Mouse (Mus musculus) retina, postnatal 7 days (tissue): Measurements from ENCODE around the gene Akip1.

Experiments
- DNase-seq: peaks from one replicate; pipeline ENCODE4 v3.0.0-alpha.2; 2012; ENCODE audit warnings: low read depth, low spot score

The Akip1 gene

GRCm38 (mm10) chr7:109707023-109707785 lies 3.7 kb downstream of the Akip1 start:
- peak; percentile 52 for DNase-seq

GRCm38 (mm10) chr7:109708961-109709382 lies 5.5 kb downstream of the Akip1 start:
- DNase-seq: no peak

GRCm38 (mm10) chr7:109710069-109710468 lies 6.6 kb downstream of the Akip1 start:
- DNase-seq: no peak

DNA sequence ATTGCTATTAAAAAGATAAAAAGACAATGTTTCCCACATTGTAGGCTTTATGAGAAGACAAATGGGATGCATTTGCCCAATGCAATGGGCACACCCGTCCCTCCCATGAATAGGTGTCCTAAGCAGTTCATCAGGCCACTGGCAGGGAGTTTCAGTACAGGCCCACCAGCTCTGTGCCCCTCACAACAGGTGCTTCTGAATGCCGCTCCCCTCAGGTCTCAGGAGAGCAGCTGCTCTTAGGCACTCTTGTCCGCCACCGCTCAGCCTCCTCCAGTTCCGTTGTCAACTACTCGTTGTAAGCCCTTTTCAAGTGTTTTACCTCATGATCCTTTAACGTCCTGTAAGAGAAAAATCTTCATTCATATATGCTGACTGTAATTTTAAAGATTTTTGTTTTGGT lies 8.7 kb downstream of the Akip1 start:
- DNase-seq: no peak

DNA sequence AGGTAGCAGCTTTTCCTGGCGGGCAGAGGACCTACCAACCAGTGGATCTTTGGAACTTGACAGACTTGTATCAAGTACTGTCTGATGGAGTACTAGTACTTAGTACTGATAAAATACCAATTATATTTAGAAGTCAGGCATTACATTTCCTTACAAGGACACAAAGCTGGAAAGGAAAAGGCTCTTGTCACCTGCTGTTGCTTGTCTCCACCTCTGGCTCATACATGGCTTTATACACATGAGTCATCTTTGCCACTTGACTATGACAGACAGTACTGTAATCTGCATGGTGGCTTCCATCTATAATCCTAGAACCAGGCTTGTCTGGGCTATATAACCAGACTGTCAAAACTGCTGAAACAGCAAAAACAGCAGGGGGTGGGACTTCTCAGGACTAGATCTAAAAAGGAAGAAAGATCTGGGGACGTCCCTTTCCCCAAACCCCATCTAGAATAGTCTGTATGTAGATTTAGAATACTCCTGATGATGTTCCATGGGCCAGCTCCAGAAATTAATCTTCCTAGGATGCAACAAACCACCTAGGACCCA lies 10.0 kb downstream of the Akip1 start:
- no peak for DNase-seq

DNA sequence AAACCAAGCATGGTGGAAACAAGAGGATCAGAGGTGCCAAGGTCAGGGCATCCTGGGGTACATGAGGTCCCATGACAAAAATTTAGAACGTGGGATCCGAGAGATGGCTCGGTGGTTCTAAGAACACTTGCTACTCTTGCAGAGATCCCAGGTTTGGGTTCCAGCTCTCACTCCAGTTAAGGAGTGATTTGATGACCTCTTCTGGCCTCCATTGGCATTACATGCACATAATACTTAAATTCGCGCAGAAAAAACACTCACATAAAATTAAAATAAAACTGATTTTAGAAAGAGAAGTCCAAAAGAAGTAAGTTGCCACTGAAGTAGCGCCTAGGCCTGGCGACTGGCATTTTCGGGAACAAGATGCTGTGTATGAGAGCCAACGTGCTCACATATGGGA lies 15.8 kb downstream of the Akip1 start:
- no peak for DNase-seq

- DNase-seq: no peak
These were observed 19.1 kb downstream of the Akip1 start for GRCm38 (mm10) chr7:109722618-109723017.

DNA sequence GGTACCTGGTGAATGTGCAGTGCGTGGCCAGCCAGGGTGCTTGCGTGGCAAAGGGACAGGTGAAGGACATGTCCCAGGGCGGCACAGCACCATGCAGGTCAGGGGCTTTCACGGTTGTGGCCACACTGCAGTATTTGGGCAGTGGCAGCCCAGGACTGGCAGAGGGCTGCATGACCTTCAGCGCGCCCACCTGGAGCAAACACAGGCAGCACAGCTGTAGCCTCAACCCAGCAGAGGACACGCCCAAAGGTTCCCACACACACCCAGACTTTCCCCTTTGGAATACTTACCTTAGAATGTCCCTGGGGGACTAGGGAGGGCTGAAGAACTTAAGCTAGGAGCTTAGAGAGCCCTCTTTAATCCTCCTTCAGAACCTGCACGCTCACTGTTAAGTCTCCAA lies 19.6 kb downstream of the Akip1 start:
- DNase-seq: no peak

GRCm38 (mm10) chr7:109723697-109724096 lies 20.2 kb downstream of the Akip1 start, which contains the start of gene BC051019:
TSS of gene BC051019 (minus strand) at chr7:109723850.
- no peak for DNase-seq

- no peak for DNase-seq
These were observed 28.1 kb downstream of the Akip1 start, which contains the start of gene Ascl3 for GRCm38 (mm10) chr7:109731626-109732025. TSS of gene Ascl3 (minus strand) at chr7:109731726.

- DNase-seq: no peak
These were observed 31.3 kb downstream of the Akip1 start for GRCm38 (mm10) chr7:109734806-109735205.

- DNase-seq: no peak
These were observed 36.4 kb downstream of the Akip1 start for GRCm38 (mm10) chr7:109739822-109740370.

GRCm38 (mm10) chr7:109741060-109741459 lies 37.6 kb downstream of the Akip1 start:
- DNase-seq: no peak

DNA sequence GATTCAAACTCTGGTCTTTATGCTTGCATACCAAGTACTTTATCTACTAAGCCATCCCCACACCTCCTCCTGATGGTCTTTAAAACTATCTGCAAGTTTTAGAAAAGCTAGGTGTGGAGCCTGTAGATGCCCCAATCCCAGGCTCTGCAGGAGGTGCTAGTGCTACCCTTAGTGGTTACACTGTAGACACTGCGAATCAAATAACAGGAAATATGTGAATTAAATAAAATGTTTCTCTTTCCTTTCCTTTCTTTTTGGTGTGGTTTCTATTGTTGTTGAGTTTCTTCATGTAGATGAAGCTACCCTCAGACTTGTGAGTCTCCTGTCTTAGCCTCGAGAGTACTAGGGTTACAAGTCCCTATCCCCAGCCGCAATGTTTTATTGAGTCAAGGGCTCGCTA lies 38.2 kb downstream of the Akip1 start:
- no peak for DNase-seq

- DNase-seq: no peak
These were observed 44.3 kb downstream of the Akip1 start for GRCm38 (mm10) chr7:109747747-109748146.

DNA sequence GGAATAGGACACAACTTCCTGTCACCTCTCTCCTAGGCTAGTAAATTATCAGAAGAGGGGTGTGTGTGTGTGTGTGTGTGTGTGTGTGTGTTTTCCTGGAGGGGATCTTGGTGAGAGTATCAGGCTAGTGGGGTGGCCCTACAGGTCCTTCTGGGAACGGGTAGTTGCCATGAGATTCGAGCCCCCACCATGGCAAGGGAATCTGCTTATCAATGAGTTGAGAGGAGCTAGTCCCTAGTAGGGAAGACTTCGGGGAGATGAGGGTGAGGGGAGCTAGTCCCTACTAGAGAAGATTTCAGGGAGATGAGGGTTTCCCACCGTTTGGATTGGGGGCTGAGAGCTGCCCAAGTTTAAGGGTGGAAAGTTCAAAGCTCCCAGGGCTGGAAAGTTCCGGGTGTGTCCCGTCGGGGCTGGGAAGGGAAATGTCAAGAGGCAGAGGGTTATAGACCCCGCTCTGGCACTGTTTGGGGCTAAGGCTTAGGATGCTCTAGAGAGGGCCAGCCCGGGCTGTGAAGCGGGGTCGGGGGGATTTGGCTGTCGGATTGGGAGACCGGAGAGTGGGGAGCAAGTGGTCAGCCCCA lies 48.0 kb downstream of the Akip1 start:
- no peak for DNase-seq

DNA sequence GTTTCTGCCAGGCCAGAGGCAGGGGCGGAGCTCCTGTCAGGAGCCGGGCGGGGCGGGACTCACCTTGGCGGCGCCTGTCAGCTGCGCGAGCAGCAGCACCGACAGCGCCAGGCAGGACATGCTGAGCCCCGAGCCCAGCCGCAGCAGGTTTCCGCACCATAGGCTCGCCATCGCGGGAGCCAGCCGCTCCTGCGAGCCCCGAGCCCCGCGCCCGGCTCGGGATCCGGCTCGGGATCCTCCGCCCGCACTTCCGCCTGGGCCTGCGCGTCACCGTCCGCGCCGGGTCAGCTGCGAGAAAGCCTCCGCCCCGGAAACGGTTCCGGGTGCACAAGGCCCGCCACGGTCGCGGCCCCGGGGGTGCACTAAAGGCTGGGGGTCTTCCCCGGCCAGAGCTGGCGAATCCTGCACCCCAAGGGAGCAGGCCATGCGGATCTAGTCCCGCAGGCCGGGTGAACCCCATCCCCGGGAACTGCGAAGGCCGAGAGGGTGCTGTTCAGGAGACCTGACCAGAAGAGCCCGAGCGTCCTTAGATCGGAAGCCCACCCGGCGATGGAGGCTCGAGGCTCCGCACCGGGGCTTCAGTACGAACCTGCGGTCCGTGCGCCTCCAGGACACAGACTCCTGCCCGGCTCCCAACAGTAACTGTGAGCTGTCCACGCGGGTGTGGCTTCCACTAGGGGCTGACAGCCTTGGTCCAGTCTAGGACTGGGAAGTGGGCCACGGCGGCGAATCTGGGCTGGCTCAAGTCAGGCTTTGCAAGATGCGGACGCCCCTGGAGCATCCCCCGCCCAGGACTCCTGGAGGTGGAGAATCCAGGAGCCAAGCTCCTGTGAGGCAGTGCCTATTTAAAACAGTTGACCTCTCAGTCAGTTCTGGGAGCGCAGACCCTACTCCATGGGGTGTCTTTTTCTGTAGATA lies 48.8 kb downstream of the Akip1 start, which contains the start of gene Tmem9b:
Gene Tmem9b, minus strand, starts transcription at position 868 of the 918 bp plus-strand sequence.
- DNase-seq: peak; percentile 56

DNA sequence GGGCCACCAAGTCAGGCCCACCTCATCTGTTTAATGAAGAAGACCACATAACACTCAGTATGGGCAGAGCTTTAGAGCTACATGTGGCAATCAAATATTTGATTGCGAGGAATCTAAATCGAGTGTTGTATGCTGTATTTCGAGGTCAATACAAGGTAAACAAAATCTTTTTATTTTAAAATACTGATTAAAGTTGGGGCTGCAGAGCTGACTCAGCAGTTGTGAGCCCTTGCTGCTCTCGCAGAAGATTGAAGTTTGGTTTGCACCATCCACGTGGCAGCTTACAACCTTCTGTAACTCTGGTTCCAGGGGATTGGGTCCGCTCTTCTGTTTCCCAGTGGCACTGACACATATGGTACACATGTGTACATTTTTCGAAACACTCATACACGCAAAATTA lies 50.5 kb downstream of the Akip1 start:
- DNase-seq: no peak

GRCm38 (mm10) chr7:109756291-109756690 lies 52.8 kb downstream of the Akip1 start:
- no peak for DNase-seq
